Mouse (Mus musculus): ENCODE measurements around the gene Nup210. TPM values are rescaled to one million over a fixed set of nuclear protein-coding genes. Genes with fewer than 3 reads are reported as not detected.

Nup210 gene
- polyA plus RNA-seq, 1 experiment = 176 TPM

- no peak overlapping the region for H3K27ac ChIP-seq (ENCODE audit: insufficient read depth, low read length)
Observed at GRCm38 (mm10) chr6:91145056-91145455, 28.4 kb upstream of the Nup210 start.

DNA sequence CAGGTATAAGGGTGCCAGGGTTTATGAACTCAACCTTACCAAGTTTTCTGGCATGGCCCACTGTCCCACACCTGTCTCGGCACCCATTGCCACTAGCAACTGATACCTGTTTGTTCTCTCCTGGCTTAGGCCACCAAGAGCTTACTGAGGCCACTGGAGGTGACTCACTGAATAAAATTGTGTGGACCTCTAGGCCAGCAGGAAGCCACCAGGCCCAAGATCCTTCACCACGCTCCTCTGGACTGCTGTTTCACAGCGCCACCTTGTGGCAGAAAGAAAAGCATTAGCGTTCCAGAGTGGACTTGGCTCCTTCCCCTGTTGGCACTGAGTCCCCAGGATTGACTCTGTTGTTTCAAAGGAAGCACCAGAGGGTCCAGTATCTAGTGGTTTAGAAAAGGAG lies 23.2 kb upstream of the Nup210 start:
- 26% methylated on average over 4 of the region's 4 CpGs for WGBS

More at GRCm38 (mm10) chr6:91145056-91145455, 28.4 kb upstream of the Nup210 start:
- no peak overlapping the region for H3K4me3 ChIP-seq (ENCODE audit: extremely low read depth, insufficient read depth, insufficient read length)
- H3K27me3 ChIP-seq (ENCODE audit: control insufficient read depth, insufficient read depth, low read length) = no peaks in the 10 kb centered on the region
- no peaks in the 10 kb centered on the region for H3K36me3 ChIP-seq (ENCODE audit: control insufficient read depth, insufficient read depth, low read length)
- DNase-seq (ENCODE audit: low read depth in 1 of 2, low spot score in 2 of 2) = no peak
- 71% methylated on average over 3 of the region's 3 CpGs for WGBS
- TF ChIP-seq CTCF (IDR thresholded peaks at IDR 0.05; ENCODE audit: extremely low read depth, insufficient read depth, insufficient read length, insufficient replicate concordance) (no peak), POLR2A (IDR thresholded peaks at IDR 0.05; ENCODE audit: low read depth, low read length) (no peak)
- 0 out of 2 replicates have a peak, but pooled peaks cover 2% of the 10 kb centered on the region for H3K4me1 ChIP-seq (ENCODE audit: control insufficient read depth, insufficient read depth, insufficient read length)

DNA sequence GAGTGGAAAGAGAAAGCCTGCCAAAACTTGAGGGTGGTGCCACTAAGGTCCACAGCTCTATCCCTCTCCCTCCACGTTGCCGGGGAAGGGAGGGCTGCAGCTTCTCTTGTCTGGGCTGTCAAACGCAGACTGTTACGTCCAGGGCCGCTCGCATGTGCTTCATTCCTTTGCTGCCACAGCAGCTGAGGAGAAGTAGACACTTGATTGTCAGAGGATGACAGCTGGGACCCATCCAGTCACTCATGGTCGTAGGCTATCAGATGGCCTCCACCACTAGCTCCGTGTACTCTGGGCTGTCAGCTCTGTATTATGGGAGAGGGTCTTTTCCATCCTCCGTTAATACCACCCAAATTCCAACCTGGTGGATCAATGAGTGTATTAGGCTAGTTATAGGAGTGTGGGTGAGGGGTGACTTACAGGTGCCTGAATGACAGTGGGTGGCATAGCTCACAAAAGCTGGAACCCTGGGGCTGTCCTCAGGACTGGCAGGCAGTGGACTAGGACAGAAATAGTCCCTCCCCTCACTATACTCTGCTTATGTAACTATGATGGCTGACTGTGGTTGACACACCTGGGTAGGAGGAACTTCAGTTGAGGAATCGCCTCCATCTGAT lies 20.8 kb upstream of the Nup210 start:
- H3K27me3 ChIP-seq (ENCODE audit: control insufficient read depth, insufficient read depth, low read length) = no peaks in the 10 kb centered on the region
- DNase-seq (ENCODE audit: low read depth in 1 of 2, low spot score in 2 of 2) = no peak
- 85% methylated on average over 10 of the region's 10 CpGs for WGBS
- H3K36me3 ChIP-seq (ENCODE audit: control insufficient read depth, insufficient read depth, low read length) = no peaks in the 10 kb centered on the region
- TF ChIP-seq CTCF (IDR thresholded peaks at IDR 0.05; ENCODE audit: extremely low read depth, insufficient read depth, insufficient read length, insufficient replicate concordance) = no peak
- TF ChIP-seq POLR2A (IDR thresholded peaks at IDR 0.05; ENCODE audit: low read depth, low read length) = no peak
- no peak overlapping the region for H3K4me3 ChIP-seq (ENCODE audit: extremely low read depth, insufficient read depth, insufficient read length)
- no peaks in the 10 kb centered on the region for H3K4me1 ChIP-seq (ENCODE audit: control insufficient read depth, insufficient read depth, insufficient read length)
- no peak overlapping the region for H3K27ac ChIP-seq (ENCODE audit: insufficient read depth, low read length)

More for the DNA sequence above, 23.2 kb upstream of the Nup210 start:
- no peaks in the 10 kb centered on the region for H3K27me3 ChIP-seq (ENCODE audit: control insufficient read depth, insufficient read depth, low read length)
- no peak overlapping the region for H3K4me3 ChIP-seq (ENCODE audit: extremely low read depth, insufficient read depth, insufficient read length)
- TF ChIP-seq CTCF (IDR thresholded peaks at IDR 0.05; ENCODE audit: extremely low read depth, insufficient read depth, insufficient read length, insufficient replicate concordance) = peak; percentile 91; the same call in 1 of the 2 replicates
- TF ChIP-seq POLR2A (IDR thresholded peaks at IDR 0.05; ENCODE audit: low read depth, low read length) = no peak
- H3K36me3 ChIP-seq (ENCODE audit: control insufficient read depth, insufficient read depth, low read length) = no peaks in the 10 kb centered on the region
- DNase-seq (ENCODE audit: low read depth in 1 of 2, low spot score in 2 of 2) = peak; percentile 45 to 66
- H3K27ac ChIP-seq (ENCODE audit: insufficient read depth, low read length) = no peak overlapping the region
- H3K4me1 ChIP-seq (ENCODE audit: control insufficient read depth, insufficient read depth, insufficient read length) = no peaks in the 10 kb centered on the region

DNA sequence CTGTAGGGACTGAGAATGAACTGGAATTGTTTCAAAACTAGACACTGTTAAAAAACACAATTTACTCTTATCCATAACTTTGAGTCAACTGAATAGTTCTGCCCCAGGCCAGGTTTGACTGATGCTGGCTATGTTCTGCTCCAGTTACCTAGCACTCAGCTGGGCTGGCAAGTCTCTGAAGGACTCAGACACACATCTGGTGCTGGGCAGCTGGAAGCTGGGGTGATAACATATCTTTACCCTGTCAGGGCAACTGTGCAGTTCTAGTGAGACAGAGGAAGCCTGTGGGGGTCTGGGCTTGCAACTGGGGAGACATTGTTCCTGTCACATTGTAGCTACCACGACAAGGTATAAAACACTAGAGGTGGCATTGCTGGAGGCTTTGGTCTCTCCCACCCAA lies 14.2 kb upstream of the Nup210 start:
- no peaks in the 10 kb centered on the region for H3K27me3 ChIP-seq (ENCODE audit: control insufficient read depth, insufficient read depth, low read length)
- H3K4me1 ChIP-seq (ENCODE audit: control insufficient read depth, insufficient read depth, insufficient read length) = no peaks in the 10 kb centered on the region
- WGBS = 43% methylated on average over 1 of the region's 1 CpGs
- no peak for DNase-seq (ENCODE audit: low read depth in 1 of 2, low spot score in 2 of 2)
- H3K4me3 ChIP-seq (ENCODE audit: extremely low read depth, insufficient read depth, insufficient read length) = no peak overlapping the region
- no peak for TF ChIP-seq POLR2A (IDR thresholded peaks at IDR 0.05; ENCODE audit: low read depth, low read length)
- TF ChIP-seq CTCF (IDR thresholded peaks at IDR 0.05; ENCODE audit: extremely low read depth, insufficient read depth, insufficient read length, insufficient replicate concordance) = no peak
- H3K27ac ChIP-seq (ENCODE audit: insufficient read depth, low read length) = no peak overlapping the region
- H3K36me3 ChIP-seq (ENCODE audit: control insufficient read depth, insufficient read depth, low read length) = no peaks in the 10 kb centered on the region

- Histone ChIP-seq H3K36me3 (ENCODE audit: control insufficient read depth, insufficient read depth, low read length) (no peaks in the 10 kb centered on the region), H3K4me1 (ENCODE audit: control insufficient read depth, insufficient read depth, insufficient read length) (peaks cover 1% of the 10 kb centered on the region), H3K27me3 (ENCODE audit: control insufficient read depth, insufficient read depth, low read length) (no peaks in the 10 kb centered on the region), H3K4me3 (ENCODE audit: extremely low read depth, insufficient read depth, insufficient read length) (no peak overlapping the region), H3K27ac (ENCODE audit: insufficient read depth, low read length) (no peak overlapping the region)
- WGBS = 78% methylated on average over 4 of the region's 4 CpGs
- no peak for DNase-seq (ENCODE audit: low read depth in 1 of 2, low spot score in 2 of 2)
- TF ChIP-seq POLR2A (IDR thresholded peaks at IDR 0.05; ENCODE audit: low read depth, low read length) (no peak), CTCF (IDR thresholded peaks at IDR 0.05; ENCODE audit: extremely low read depth, insufficient read depth, insufficient read length, insufficient replicate concordance) (peak; percentile 37; the same call in 1 of the 2 replicates)
Observed at GRCm38 (mm10) chr6:91128996-91129395, 12.4 kb upstream of the Nup210 start.

GRCm38 (mm10) chr6:91125228-91125585 lies 8.6 kb upstream of the Nup210 start:
- DNase-seq (ENCODE audit: low read depth in 1 of 2, low spot score in 2 of 2) = no peak
- Histone ChIP-seq H3K36me3 (ENCODE audit: control insufficient read depth, insufficient read depth, low read length) (no peaks in the 10 kb centered on the region), H3K27me3 (ENCODE audit: control insufficient read depth, insufficient read depth, low read length) (no peaks in the 10 kb centered on the region), H3K4me1 (ENCODE audit: control insufficient read depth, insufficient read depth, insufficient read length) (peaks cover 2% of the 10 kb centered on the region), H3K27ac (ENCODE audit: insufficient read depth, low read length) (no peak overlapping the region), H3K4me3 (ENCODE audit: extremely low read depth, insufficient read depth, insufficient read length) (no peak overlapping the region)
- TF ChIP-seq CTCF (IDR thresholded peaks at IDR 0.05; ENCODE audit: extremely low read depth, insufficient read depth, insufficient read length, insufficient replicate concordance) = no peak
- TF ChIP-seq POLR2A (IDR thresholded peaks at IDR 0.05; ENCODE audit: low read depth, low read length) = no peak
- WGBS = 66% methylated on average over 2 of the region's 2 CpGs
